Mouse (Mus musculus) embryonic facial prominence, embryonic 12.5 days (tissue): ENCODE results near the gene Abhd14b. TPM values are rescaled to one million over a fixed set of nuclear protein-coding genes. Genes with fewer than 3 reads are reported as not detected.

ENCODE experiments used
- ATAC-seq: fragments of 200-750 bp; cut with Nextera tagmentation; 2 replicates; pipeline ENCODE4 v1.8.0; 2017; ENCODE audit not compliant: insufficient number of reproducible peaks, insufficient read depth, low FRiP score, low TSS enrichment
- H3K27ac ChIP-seq: fragments of 300-500 bp; sonication (generic); 2 replicates; pipeline ENCODE4 v1.5.1; 2016; ENCODE audit warnings: mild to moderate bottlenecking
- H3K27me3 ChIP-seq: fragments of 300-500 bp; sonication (generic); 2 replicates; pipeline ENCODE4 v1.6.1; 2016; ENCODE audit warnings: mild to moderate bottlenecking, moderate library complexity
- H3K36me3 ChIP-seq: fragments of 300-500 bp; sonication (generic); 2 replicates; pipeline ENCODE4 v1.6.1; 2016; ENCODE audit warnings: mild to moderate bottlenecking
- H3K4me1 ChIP-seq: fragments of 300-500 bp; sonication (generic); 2 replicates; pipeline ENCODE4 v1.6.1; 2016
- H3K4me2 ChIP-seq: fragments of 300-500 bp; sonication (generic); replicated peaks from 2 replicates; pipeline ENCODE4 v1.6.1; 2016; ENCODE audit warnings: mild to moderate bottlenecking, moderate library complexity
- H3K4me3 ChIP-seq: fragments of 300-500 bp; sonication (generic); 2 replicates; pipeline ENCODE4 v1.5.1; 2016; ENCODE audit warnings: mild to moderate bottlenecking
- H3K9ac ChIP-seq: fragments of 300-500 bp; sonication (generic); 2 replicates; pipeline ENCODE4 v1.6.1; 2016; ENCODE audit warnings: mild to moderate bottlenecking, moderate library complexity
- H3K9me3 ChIP-seq: fragments of 300-500 bp; sonication (generic); 2 replicates; pipeline ENCODE4 v1.6.1; 2016; ENCODE audit warnings: mild to moderate bottlenecking, moderate library complexity
- WGBS: fragments of 180-500 bp; shearing (Covaris S2); methylation state at CpG from one replicate; pipeline ENCODE4 v1.1.7; 2016; 5-methylcytosine and 5-hydroxymethylcytosine counted together
- polyA plus RNA-seq: library from polyadenylated mRNA; unstranded; fragments of >200 nt; fragmentation: Nextera tagmentation; extraction: Ambion mirVana; gene quantifications from 2 replicates; pipeline ENCODE4 v1.2.1, GENCODE M21; 2016

Abhd14b gene
- polyA plus RNA-seq: 12.5 and 14.0 TPM in 2 replicates

DNA sequence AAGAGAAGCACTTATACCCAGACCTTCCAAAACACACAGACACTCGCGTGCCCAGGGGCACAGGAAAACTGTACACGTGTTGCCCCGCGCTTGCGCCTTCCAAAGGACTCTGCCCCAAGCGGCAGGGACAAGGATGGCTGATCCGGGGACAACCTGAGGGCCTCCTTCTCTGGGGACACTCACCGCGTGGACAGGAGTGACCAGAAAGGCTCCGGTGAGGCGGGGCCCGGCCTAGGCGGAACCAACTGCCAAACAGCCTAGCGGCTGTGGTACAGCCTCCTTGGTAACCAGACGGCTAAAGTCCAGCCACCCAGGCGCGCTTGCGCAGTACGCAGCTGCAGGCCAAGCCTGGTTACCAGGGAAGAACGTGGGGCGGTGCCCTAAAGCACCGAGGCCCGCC is at the start of gene Abhd14b, which contains the start of gene Abhd14a:
TSS of gene Abhd14b (plus strand) at position 112 of the 400 bp plus-strand sequence.
TSS of gene Abhd14a (minus strand) at position 331 of the 400 bp plus-strand sequence.
- H3K4me1 ChIP-seq: peaks cover 58% of the 10 kb centered on the region
- H3K4me3 ChIP-seq: peak within 1 kb of the TSS; percentile 46
- H3K4me2 ChIP-seq: peak within 1 kb of the TSS; percentile 82
- peak within 1 kb of the TSS; percentile 77 for H3K27ac ChIP-seq
- WGBS: under 1% methylated on average over 24 of the region's 24 CpGs
- H3K9ac ChIP-seq: peak within 1 kb of the TSS; percentile 64
- H3K27me3 ChIP-seq: no peaks in the 10 kb centered on the region
- ATAC-seq: peak; percentile 73
- H3K9me3 ChIP-seq: no peaks in the 10 kb centered on the region
- H3K36me3 ChIP-seq: 0 out of 2 replicates have a peak, but pooled peaks cover 3% of the 10 kb centered on the region

DNA sequence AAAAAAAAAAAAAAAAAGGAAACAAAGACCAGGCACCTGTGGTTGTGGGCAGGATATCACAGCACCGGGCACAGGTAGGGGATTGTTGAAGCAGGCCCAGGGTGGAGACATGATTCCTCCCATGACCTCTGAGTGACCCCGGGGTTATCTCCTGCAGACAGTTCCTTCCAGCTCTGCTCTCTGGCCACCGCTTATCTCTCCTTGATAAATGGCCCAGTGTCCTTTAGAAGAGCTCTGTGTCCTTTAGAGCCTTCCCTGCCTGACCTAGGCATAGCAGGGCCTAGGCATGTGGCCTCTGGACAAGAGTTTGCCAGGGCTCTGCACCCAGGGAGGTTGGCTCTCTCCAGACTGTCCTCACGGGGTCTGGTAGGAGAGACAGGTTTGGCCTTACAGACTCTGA is 49.5 kb upstream of the Abhd14b start:
- no peak overlapping the region; the same call in 1 of the 2 replicates for H3K9ac ChIP-seq
- H3K36me3 ChIP-seq: no peaks in the 10 kb centered on the region
- H3K4me3 ChIP-seq: no peak overlapping the region
- H3K27me3 ChIP-seq: no peaks in the 10 kb centered on the region
- no peak overlapping the region for H3K27ac ChIP-seq
- peaks cover 22% of the 10 kb centered on the region; the same call in 1 of the 2 replicates for H3K4me1 ChIP-seq
- ATAC-seq: no peak
- no peaks in the 10 kb centered on the region for H3K9me3 ChIP-seq
- no peak overlapping the region for H3K4me2 ChIP-seq
- 76% methylated on average over 4 of the region's 4 CpGs for WGBS

DNA sequence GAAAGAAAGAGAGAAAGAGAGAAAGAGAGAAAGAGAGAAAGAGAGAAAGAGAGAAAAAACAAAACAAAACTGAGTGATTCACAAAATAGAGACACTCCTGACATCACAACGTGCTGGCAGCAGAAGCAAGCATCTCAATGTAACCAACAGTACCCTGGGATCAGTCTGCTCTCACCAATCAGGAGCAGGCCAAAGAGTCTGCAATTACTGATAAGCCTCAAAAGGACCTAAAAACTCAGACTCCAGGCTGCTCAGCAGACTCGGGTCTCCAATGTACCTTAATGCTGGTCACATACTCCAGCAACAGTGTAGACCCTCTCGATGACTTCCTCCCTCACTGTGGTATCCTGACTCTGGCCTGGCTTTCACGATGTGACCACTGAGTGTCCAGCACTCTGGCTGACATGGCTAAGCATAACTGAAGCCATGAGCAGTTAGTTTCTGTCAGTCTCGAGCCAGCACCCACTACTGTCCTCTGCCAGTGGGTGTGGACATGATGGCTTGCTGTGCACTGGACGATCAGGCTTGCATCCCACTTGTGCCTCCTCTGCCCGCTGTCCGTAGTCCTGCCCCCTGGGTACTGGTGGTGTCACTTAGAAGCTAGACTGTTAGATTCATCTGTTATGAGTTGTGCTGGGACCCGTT is 48.5 kb upstream of the Abhd14b start:
- no peak for ATAC-seq
- Histone ChIP-seq H3K4me2 (no peak overlapping the region), H3K4me1 (peaks cover 17% of the 10 kb centered on the region; the same call in 1 of the 2 replicates), H3K4me3 (no peak overlapping the region), H3K9me3 (no peaks in the 10 kb centered on the region), H3K36me3 (no peaks in the 10 kb centered on the region), H3K27me3 (no peaks in the 10 kb centered on the region), H3K27ac (no peak overlapping the region), H3K9ac (no peak overlapping the region)
- WGBS: 81% methylated on average over 9 of the region's 9 CpGs

DNA sequence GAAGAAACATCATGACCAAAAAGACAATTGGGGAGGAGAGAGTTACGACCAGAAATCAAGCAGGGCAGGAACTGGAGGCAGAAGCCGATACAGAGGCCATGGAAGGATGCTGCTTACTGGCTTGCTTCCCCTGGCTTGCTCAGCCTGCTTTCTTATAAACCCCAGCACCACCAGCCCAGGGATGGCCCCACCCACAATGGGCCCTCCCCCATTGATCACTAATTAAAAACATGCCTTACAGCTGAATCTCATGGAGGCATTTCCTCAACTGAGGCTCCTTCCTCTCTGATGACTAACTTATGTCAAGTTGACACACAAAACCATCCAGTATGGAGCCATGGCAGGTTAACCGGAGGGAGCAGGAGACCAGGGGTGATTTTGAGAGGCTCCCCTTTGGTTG is 47.5 kb upstream of the Abhd14b start:
- Histone ChIP-seq H3K27me3 (no peaks in the 10 kb centered on the region), H3K4me2 (no peak overlapping the region), H3K9me3 (no peaks in the 10 kb centered on the region), H3K27ac (no peak overlapping the region), H3K4me1 (peaks cover 11% of the 10 kb centered on the region; the same call in 1 of the 2 replicates), H3K9ac (no peak overlapping the region), H3K4me3 (no peak overlapping the region), H3K36me3 (no peaks in the 10 kb centered on the region)
- WGBS: 45% methylated on average over 3 of the region's 3 CpGs
- ATAC-seq: no peak

DNA sequence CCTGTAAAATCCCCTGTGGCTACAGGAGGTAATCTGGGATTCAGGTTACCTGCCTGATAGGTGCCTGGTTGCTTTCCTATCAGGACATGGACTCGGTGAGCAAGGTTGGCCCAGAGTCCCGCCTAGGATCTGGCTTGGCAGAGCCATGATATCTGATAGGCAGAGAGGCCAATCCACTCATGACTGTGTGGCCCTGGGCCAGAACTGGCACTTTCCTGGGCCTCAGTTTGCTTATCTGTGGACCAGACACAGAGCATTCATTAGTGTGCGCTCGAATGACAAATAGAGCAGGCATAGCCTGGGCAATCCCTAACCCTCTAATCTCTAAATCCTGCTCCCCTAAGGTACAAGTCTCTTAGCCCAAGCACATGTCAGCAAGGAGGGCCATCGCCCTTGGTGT is 45.1 kb upstream of the Abhd14b start:
- no peak for ATAC-seq
- H3K4me3 ChIP-seq: no peak overlapping the region
- no peaks in the 10 kb centered on the region for H3K9me3 ChIP-seq
- no peak overlapping the region for H3K4me2 ChIP-seq
- H3K4me1 ChIP-seq: peaks cover 13% of the 10 kb centered on the region; the same call in 1 of the 2 replicates
- H3K27me3 ChIP-seq: no peaks in the 10 kb centered on the region
- no peaks in the 10 kb centered on the region for H3K36me3 ChIP-seq
- no peak overlapping the region for H3K9ac ChIP-seq
- H3K27ac ChIP-seq: no peak overlapping the region
- 74% methylated on average over 5 of the region's 5 CpGs for WGBS

DNA sequence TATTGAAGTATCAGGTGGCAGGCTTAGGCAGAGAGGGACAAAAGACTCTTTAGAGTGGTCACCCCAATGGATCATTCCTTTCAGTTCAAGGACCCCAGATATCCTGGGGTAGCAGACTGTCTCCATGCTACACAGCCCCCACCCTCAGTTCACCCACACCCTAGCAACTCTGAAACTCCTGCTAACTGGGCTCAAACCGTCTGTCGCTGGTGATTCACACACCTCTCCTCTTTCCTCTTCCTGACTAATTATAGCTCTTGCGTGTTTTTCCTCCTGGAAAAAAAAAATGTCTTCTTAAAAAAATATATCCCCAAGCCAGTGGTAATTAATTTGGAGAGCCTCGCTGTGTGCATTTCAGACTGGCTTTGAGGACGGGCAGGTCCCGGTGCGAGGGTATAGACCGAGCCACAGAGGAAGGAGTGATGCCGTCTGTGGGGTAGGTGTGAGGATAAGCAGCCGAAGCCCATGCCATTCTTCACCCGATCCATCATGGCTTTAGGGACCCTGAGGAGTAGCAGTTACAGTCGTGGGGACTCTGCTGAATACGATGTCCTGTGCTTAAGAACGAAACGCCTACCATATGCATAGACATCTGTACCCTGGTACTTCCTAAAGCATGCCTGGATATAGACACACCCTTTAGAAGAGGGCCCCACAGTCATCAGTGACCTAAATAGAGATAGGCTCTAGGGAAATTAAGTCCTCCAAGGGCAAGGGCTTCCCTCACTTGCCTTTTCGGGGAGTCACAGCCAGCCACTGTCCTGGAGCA is 44.5 kb upstream of the Abhd14b start:
- H3K27ac ChIP-seq: no peak overlapping the region
- H3K36me3 ChIP-seq: no peaks in the 10 kb centered on the region
- H3K4me1 ChIP-seq: peaks cover 13% of the 10 kb centered on the region; the same call in 1 of the 2 replicates
- no peaks in the 10 kb centered on the region for H3K27me3 ChIP-seq
- ATAC-seq: no peak
- no peaks in the 10 kb centered on the region for H3K9me3 ChIP-seq
- WGBS: 70% methylated on average over 16 of the region's 16 CpGs
- no peak overlapping the region for H3K4me3 ChIP-seq
- no peak overlapping the region for H3K4me2 ChIP-seq
- H3K9ac ChIP-seq: no peak overlapping the region

DNA sequence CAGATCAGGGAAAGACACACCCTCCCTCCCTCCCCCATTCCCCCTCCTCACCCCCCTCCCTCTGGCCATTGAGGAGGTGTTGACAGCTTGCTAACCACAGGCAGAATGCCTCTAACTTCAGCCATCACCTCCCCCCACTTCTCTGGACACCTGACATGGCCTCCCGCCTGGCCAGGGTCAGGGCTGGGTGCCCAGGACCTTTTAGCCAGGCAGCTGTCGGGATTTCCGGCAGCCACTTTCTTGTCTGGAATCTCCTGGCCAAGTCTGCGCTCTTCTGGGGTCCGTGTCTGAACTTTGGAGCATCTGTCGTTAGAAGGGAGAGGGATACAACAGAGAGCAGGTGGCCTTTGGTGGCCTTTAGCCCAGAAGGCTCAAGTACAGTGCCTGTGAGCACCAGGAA is 42.0 kb upstream of the Abhd14b start:
- WGBS: 29% methylated on average over 6 of the region's 6 CpGs

DNA sequence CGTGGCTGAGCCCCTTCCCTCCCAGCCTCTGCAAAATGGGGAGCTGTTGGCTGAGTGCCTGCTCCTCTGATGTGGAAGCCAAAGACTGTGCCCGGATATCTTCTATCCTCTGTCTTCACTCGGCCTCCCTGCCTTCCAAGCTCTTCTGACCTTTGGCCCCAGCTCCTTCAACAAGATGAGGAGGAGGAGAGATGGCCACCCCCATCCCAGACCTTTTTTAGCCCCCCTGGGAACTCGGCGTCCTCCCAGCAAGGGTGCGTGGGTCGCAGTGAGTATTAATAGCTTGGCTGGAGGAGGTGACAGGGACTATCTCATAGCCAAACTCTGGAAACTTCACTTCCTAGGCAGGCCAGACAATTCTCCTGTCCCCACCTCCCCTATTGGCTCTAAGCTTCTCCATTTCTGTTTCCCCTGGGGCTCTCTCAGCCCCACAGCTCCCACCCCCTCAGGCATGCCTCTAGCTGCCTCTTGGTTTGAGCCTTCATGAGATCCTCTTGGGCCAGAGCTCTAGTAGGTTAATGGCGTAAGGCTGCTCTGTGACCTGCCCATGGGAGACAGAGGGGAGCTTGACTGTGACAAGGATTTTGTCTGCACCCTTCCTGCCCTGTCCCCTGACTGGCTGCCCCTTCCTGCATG is 40.7 kb upstream of the Abhd14b start:
- WGBS: 50% methylated on average over 8 of the region's 8 CpGs
- Histone ChIP-seq H3K27ac (no peak overlapping the region), H3K36me3 (no peaks in the 10 kb centered on the region), H3K9me3 (no peaks in the 10 kb centered on the region), H3K4me2 (no peak overlapping the region), H3K27me3 (no peaks in the 10 kb centered on the region), H3K4me3 (no peak overlapping the region), H3K9ac (no peak overlapping the region), H3K4me1 (peaks cover 9% of the 10 kb centered on the region; the same call in 1 of the 2 replicates)
- ATAC-seq: no peak

More for the DNA sequence above, 42.0 kb upstream of the Abhd14b start:
- Histone ChIP-seq H3K4me1 (peaks cover 9% of the 10 kb centered on the region; the same call in 1 of the 2 replicates), H3K9ac (no peak overlapping the region), H3K36me3 (no peaks in the 10 kb centered on the region), H3K27ac (no peak overlapping the region), H3K27me3 (no peaks in the 10 kb centered on the region), H3K9me3 (no peaks in the 10 kb centered on the region), H3K4me3 (no peak overlapping the region), H3K4me2 (no peak overlapping the region)
- ATAC-seq: no peak

DNA sequence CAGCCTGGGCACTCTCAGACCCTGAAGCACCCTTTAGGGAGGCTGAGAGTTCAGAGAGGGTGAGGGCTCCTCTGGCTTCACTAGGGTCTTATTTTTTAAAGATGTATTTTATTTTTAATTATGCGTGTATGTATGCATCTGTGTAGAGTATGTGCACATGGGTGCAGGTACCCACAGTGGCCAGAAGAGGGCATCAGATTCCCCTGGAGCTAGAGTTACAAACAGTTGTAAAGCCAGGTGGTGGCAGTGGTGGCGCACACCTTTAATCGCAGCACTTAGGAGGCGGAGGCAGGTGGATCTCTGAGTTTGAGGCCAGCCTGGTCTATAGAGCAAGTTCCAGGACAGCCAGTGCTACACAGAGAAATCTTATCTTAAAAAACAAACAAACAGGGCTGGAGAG is 38.2 kb upstream of the Abhd14b start:
- no peaks in the 10 kb centered on the region for H3K9me3 ChIP-seq
- H3K9ac ChIP-seq: no peak overlapping the region
- 98% methylated on average over 4 of the region's 4 CpGs for WGBS
- H3K36me3 ChIP-seq: no peaks in the 10 kb centered on the region
- no peak overlapping the region for H3K4me2 ChIP-seq
- no peaks in the 10 kb centered on the region for H3K27me3 ChIP-seq
- H3K4me1 ChIP-seq: peaks cover 7% of the 10 kb centered on the region; the same call in 1 of the 2 replicates
- no peak for ATAC-seq
- H3K4me3 ChIP-seq: no peak overlapping the region
- no peak overlapping the region for H3K27ac ChIP-seq

DNA sequence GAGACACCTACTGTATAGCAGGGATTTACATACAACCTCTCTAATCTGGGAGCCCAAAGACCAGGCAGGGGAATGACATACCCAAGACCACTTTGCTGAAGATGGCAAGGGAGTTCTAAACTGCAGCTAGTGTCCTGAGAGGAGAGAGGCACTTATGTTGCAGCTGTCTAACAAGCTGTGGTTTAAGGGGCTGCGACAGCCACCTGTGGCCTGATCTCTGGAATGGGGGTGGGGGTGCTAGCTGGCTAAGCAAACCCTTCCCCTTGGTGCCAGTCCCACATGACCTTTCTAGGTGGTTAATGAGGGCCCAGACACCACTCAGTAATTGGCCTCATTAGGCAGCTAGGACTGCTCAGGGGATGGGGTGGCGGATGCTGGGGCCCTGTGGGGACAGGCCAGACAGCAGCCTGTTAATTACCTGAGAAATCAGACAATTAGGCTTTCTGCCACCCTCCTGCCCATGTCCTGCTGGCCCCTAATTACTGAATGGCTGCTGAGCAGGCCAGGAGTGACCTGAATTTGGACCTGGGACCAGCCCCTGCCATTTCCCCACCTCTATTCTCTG is 37.1 kb upstream of the Abhd14b start:
- H3K36me3 ChIP-seq: no peaks in the 10 kb centered on the region
- H3K27me3 ChIP-seq: no peaks in the 10 kb centered on the region
- peaks cover 4% of the 10 kb centered on the region; the same call in 1 of the 2 replicates for H3K4me1 ChIP-seq
- no peak for ATAC-seq
- H3K4me2 ChIP-seq: no peak overlapping the region
- WGBS: 63% methylated on average over 2 of the region's 2 CpGs
- H3K9me3 ChIP-seq: no peaks in the 10 kb centered on the region
- H3K4me3 ChIP-seq: no peak overlapping the region
- H3K27ac ChIP-seq: no peak overlapping the region
- no peak overlapping the region for H3K9ac ChIP-seq

DNA sequence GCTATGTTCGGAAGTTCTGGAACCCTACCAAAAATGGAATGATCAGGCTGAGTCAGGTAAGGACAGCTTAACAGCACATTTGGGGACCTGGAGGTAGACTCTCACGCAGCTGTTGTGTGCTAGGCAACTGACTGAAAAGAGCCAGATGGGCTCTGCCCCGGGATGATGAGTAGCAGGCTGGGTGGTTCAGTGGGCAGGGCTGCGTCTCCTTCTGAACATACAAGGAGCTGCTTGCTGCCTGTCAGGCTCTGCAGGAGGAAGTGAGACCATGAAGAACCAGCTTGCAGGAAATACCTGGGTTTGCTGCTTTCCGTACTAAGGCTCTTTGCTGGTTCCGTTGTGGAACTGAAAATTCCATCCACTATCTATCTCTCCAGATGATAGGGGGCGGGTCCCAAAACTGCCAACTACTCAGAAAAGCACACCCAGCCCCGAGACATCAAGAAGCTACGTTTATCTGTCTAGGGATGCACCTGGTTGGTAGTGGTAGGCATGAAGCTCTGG is 36.1 kb upstream of the Abhd14b start:
- H3K9me3 ChIP-seq: no peaks in the 10 kb centered on the region
- no peak overlapping the region for H3K4me3 ChIP-seq
- ATAC-seq: no peak
- H3K4me2 ChIP-seq: no peak overlapping the region
- WGBS: 80% methylated on average over 9 of the region's 9 CpGs
- no peak overlapping the region for H3K9ac ChIP-seq
- H3K27ac ChIP-seq: no peak overlapping the region
- no peaks in the 10 kb centered on the region for H3K36me3 ChIP-seq
- peaks cover 3% of the 10 kb centered on the region; the same call in 1 of the 2 replicates for H3K4me1 ChIP-seq
- H3K27me3 ChIP-seq: no peaks in the 10 kb centered on the region
